Mouse (Mus musculus): ENCODE results near the gene Agap1.

Agap1 gene

GRCm38 (mm10) chr1:89918111-89918510 lies 463.5 kb downstream of the Agap1 start:
- no peak for DNase-seq

GRCm38 (mm10) chr1:89919206-89919605 lies 464.6 kb downstream of the Agap1 start:
- DNase-seq = no peak

GRCm38 (mm10) chr1:89921806-89922205 lies 467.2 kb downstream of the Agap1 start:
- no peak for DNase-seq

- no peak for DNase-seq
These were observed 467.7 kb downstream of the Agap1 start for GRCm38 (mm10) chr1:89922282-89922681.

- DNase-seq = no peak
These were observed 468.5 kb downstream of the Agap1 start for GRCm38 (mm10) chr1:89922883-89923641.

GRCm38 (mm10) chr1:89923642-89924020 lies 469.0 kb downstream of the Agap1 start:
- DNase-seq = no peak

GRCm38 (mm10) chr1:89925501-89926190 lies 471.0 kb downstream of the Agap1 start:
- DNase-seq = no peak

GRCm38 (mm10) chr1:89926583-89927060 lies 472.0 kb downstream of the Agap1 start:
- DNase-seq = no peak

- DNase-seq = no peak
These were observed 472.6 kb downstream of the Agap1 start for GRCm38 (mm10) chr1:89927061-89927661.

GRCm38 (mm10) chr1:89928676-89929075 lies 474.1 kb downstream of the Agap1 start:
- no peak for DNase-seq

GRCm38 (mm10) chr1:89929181-89929580 lies 474.6 kb downstream of the Agap1 start:
- DNase-seq = no peak

- peak; percentile 42 to 43 for DNase-seq
These were observed 475.3 kb downstream of the Agap1 start for GRCm38 (mm10) chr1:89929721-89930505.

- DNase-seq = no peak
These were observed 475.9 kb downstream of the Agap1 start for GRCm38 (mm10) chr1:89930551-89930950.

- DNase-seq = peak; percentile 65 to 76
These were observed 476.5 kb downstream of the Agap1 start, which contains the start of gene Gbx2 for GRCm38 (mm10) chr1:89931120-89931519. Gbx2 (minus strand) TSS chr1:89931179.

GRCm38 (mm10) chr1:89932021-89932423 lies 477.4 kb downstream of the Agap1 start:
- DNase-seq = no peak

GRCm38 (mm10) chr1:89932616-89933015 lies 478.0 kb downstream of the Agap1 start:
- DNase-seq = no peak

- DNase-seq = no peak
These were observed 478.4 kb downstream of the Agap1 start for GRCm38 (mm10) chr1:89933028-89933427.

GRCm38 (mm10) chr1:89933786-89934185 lies 479.2 kb downstream of the Agap1 start:
- no peak for DNase-seq

- DNase-seq = no peak
These were observed 480.0 kb downstream of the Agap1 start for GRCm38 (mm10) chr1:89934316-89935260.

- DNase-seq = no peak
These were observed 481.1 kb downstream of the Agap1 start for GRCm38 (mm10) chr1:89935493-89936348.

All from cerebellum, postnatal 10 days (tissue).